Mouse (Mus musculus) bone marrow, adult 2 months (tissue): ENCODE results near the gene Nfx1.

Experiments
- CTCF ChIP-seq: fragments of 200-500 bp; IDR thresholded peaks from 2 replicates; pipeline ENCODE4 v1.5.1; 2011; ENCODE audit warnings: low read length, control low read depth; ENCODE audit not compliant: control insufficient read depth, insufficient read depth
- POLR2A ChIP-seq: fragments of 200-500 bp; IDR thresholded peaks from 2 replicates; pipeline ENCODE4 v1.6.1; 2011; ENCODE audit warnings: low read depth, mild to moderate bottlenecking, control low read depth, low read length, borderline replicate concordance; ENCODE audit not compliant: control insufficient read depth

DNA sequence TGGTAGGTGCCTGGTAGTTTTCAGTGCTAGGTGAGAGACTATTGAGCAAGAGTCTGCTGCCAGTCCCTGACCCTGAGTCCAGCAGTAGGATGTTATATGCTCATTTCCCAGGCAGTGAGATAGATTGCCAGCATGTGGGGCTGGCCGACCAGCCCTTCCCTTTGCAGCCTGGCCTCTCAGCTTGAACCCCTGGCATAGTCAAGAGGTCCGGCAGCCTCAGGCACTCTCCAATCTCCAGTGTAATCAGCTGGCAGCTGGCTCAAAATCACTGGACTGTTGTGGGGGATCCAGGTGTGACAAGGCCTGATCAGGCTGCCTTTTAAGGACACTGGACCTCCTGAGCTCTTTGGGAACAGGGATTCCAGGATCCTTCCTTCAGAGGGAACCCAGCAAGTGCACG lies 92.6 kb downstream of the Nfx1 start:
- TF ChIP-seq CTCF: no peak
- no peak for TF ChIP-seq POLR2A
